Mouse (Mus musculus) stomach, embryonic 16.5 days (tissue): ENCODE results near the gene Gm15217. TPM values are rescaled to one million over a fixed set of nuclear protein-coding genes. Genes with fewer than 3 reads are reported as not detected.

Source experiments
- ATAC-seq: fragments of 200-750 bp; cut with Nextera tagmentation; 2 replicates; pipeline ENCODE4 v1.8.0; 2017; ENCODE audit warnings: moderate number of reproducible peaks, moderate TSS enrichment; ENCODE audit not compliant: insufficient read depth, low FRiP score
- H3K27ac ChIP-seq: fragments of 300-500 bp; sonication (generic); 2 replicates; pipeline ENCODE4 v1.5.1; 2014; ENCODE audit warnings: low read length
- H3K27me3 ChIP-seq: fragments of 300-500 bp; sonication (generic); 2 replicates; pipeline ENCODE4 v1.6.1; 2014; ENCODE audit warnings: low read length, control low read depth, mixed read lengths; ENCODE audit not compliant: control insufficient read depth, insufficient read depth
- H3K36me3 ChIP-seq: fragments of 300-500 bp; sonication (generic); 2 replicates; pipeline ENCODE4 v1.6.1; 2014; ENCODE audit warnings: low read length; ENCODE audit not compliant: control insufficient read depth, insufficient read depth
- H3K4me1 ChIP-seq: fragments of 300-500 bp; sonication (generic); 2 replicates; pipeline ENCODE4 v1.6.1; 2014; ENCODE audit warnings: low read length, control low read depth, mixed read lengths; ENCODE audit not compliant: control insufficient read depth, insufficient read depth
- H3K4me2 ChIP-seq: fragments of 300-500 bp; sonication (generic); 2 replicates; pipeline ENCODE4 v1.6.1; 2014; ENCODE audit warnings: low read depth, low read length, mixed read lengths
- H3K4me3 ChIP-seq: fragments of 300-500 bp; sonication (generic); replicated peaks from 2 replicates; pipeline ENCODE4 v1.5.1; 2014; ENCODE audit warnings: mild to moderate bottlenecking, low read length
- H3K9ac ChIP-seq: fragments of 300-500 bp; sonication (generic); 2 replicates; pipeline ENCODE4 v1.6.1; 2014; ENCODE audit warnings: low read length
- H3K9me3 ChIP-seq: fragments of 300-500 bp; sonication (generic); replicated peaks from 2 replicates; pipeline ENCODE4 v1.6.1; 2016; ENCODE audit warnings: low read length, control low read depth; ENCODE audit not compliant: control insufficient read depth
- WGBS: fragments of 180-500 bp; shearing (Covaris S2); extraction: QIAGEN DNeasy Blood & Tissue Kit; methylation state at CpG from one replicate; pipeline ENCODE4 v1.1.7; 2014; 5-methylcytosine and 5-hydroxymethylcytosine counted together
- polyA plus RNA-seq: library from polyadenylated mRNA; unstranded; fragments of >200 nt; fragmentation: Nextera tagmentation; extraction: Ambion mirVana; gene quantifications from 2 replicates; pipeline ENCODE4 v1.2.1, GENCODE M21; 2015

Gm15217 gene
- polyA plus RNA-seq, 1 experiment from 2014 or later = 0.19 TPM

DNA sequence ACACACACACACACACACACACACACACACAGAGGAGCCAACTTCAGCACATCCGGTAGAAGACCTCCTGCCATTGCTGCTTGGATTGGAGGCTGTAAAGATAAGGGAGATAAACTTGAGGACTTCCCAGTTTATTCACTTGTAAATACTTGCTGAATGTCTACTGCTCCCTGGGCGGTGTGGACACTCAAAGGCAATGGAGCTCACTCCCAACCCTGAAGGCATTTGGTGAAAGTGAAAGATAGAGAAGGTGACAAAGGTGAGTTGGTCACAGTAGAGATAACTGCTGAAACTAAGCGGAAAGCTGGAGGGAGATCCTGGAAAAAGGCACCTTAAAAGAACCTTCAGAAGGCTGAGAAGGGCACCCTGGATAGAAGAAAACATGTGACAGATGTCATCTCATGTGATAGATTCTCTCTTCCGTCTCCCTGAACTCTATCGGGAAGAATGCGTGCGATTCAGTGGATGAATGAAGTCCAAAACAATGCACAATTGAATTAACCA, 33.3 kb downstream of the Gm15217 start:
- Histone ChIP-seq H3K9me3 (0 out of 2 replicates have a peak, but pooled peaks cover 7% of the 10 kb centered on the region), H3K9ac (no peak overlapping the region), H3K27ac (no peak overlapping the region), H3K27me3 (no peaks in the 10 kb centered on the region), H3K4me3 (no peak overlapping the region), H3K36me3 (no peaks in the 10 kb centered on the region), H3K4me1 (no peaks in the 10 kb centered on the region), H3K4me2 (no peak overlapping the region)
- ATAC-seq = no peak
- 77% methylated on average over 7 of the region's 7 CpGs for WGBS

DNA sequence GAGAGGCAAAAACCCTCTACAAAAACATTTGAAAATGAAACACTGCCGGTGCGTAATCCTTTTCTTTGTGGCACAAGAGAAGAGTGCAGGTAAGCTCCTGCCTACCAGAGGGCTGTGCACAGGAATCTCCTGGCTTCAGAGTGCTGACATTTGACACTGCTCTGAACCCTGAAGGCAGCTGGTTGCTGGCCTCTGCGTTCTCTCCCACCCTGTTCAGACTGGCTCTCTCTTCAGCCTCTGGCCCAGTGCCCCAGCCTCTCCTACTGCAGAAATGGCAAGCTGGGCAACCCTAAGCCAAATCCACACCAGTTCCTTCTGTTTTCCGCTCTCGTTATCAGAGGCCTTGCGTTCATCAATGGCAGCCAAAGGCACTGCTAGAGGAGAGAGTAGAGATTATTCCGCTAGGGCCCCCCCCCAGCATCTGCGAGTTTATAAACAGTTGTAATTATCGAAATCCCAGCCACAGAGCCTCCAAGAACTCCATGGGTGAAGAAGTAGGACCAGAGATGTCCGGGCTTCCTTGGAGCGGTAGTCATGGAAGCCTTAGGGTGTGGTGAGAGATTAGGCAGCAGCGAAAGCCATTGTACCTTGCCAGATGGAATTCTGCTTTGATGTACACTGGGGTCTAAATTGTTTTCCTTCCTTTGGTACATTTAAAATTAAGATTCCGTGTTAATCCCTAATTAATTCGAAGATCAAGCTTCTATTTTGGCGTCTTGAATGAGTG, 39.3 kb downstream of the Gm15217 start:
- Histone ChIP-seq H3K4me2 (no peak overlapping the region), H3K27me3 (no peaks in the 10 kb centered on the region), H3K4me3 (no peak overlapping the region), H3K36me3 (no peaks in the 10 kb centered on the region), H3K9ac (no peak overlapping the region), H3K4me1 (no peaks in the 10 kb centered on the region), H3K9me3 (0 out of 2 replicates have a peak, but pooled peaks cover 7% of the 10 kb centered on the region), H3K27ac (no peak overlapping the region)
- no peak for ATAC-seq
- 79% methylated on average over 15 of the region's 15 CpGs for WGBS

DNA sequence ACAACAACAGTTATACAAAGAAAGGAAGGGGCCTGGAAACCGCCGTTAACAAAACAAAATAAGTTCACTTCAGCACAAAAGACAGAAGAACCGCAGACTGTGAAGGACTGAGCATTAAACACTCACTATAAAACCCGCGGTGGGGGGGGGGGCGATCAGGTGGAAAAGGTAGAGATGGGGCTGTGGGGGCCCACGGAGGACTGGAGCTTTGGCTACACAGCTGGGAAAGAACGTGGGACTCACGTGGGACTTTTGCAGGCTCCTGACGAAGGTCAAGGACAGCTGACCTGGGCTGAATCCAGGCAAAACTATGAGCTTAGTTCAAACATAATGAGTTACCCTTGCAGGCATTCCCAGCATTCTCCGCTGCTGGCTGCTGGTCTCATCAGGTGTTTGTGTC, 40.1 kb downstream of the Gm15217 start:
- H3K4me1 ChIP-seq = no peaks in the 10 kb centered on the region
- no peaks in the 10 kb centered on the region for H3K27me3 ChIP-seq
- H3K27ac ChIP-seq = no peak overlapping the region
- H3K4me3 ChIP-seq = no peak overlapping the region
- no peak overlapping the region for H3K9ac ChIP-seq
- WGBS = 61% methylated on average over 11 of the region's 11 CpGs
- no peaks in the 10 kb centered on the region for H3K36me3 ChIP-seq
- H3K4me2 ChIP-seq = no peak overlapping the region
- no peak for ATAC-seq
- H3K9me3 ChIP-seq = 0 out of 2 replicates have a peak, but pooled peaks cover 7% of the 10 kb centered on the region

DNA sequence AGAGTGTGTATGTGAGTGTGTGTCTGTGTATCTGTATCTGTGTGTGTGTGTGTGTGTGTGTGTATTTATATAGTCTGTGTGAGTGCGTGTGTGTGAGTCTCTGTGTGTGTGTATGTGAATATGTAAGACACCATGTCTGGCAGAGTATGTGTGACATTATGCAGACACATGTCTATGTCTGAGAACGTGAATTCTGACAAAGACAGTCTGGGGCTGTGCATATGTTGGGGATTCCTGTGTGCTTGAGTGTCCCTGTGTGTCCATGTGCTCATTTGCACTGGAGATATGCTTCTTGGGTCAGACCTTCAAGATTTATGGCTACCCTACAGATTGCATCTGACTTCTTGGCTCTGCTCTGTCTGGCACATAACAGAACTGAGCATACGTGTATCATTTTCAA, 42.6 kb downstream of the Gm15217 start:
- H3K27ac ChIP-seq = no peak overlapping the region
- H3K9ac ChIP-seq = no peak overlapping the region
- 0 out of 2 replicates have a peak, but pooled peaks cover 4% of the 10 kb centered on the region for H3K9me3 ChIP-seq
- no peaks in the 10 kb centered on the region for H3K27me3 ChIP-seq
- H3K4me2 ChIP-seq = no peak overlapping the region
- 67% methylated on average over 3 of the region's 3 CpGs for WGBS
- no peaks in the 10 kb centered on the region for H3K36me3 ChIP-seq
- ATAC-seq = no peak
- H3K4me1 ChIP-seq = no peaks in the 10 kb centered on the region
- no peak overlapping the region for H3K4me3 ChIP-seq

DNA sequence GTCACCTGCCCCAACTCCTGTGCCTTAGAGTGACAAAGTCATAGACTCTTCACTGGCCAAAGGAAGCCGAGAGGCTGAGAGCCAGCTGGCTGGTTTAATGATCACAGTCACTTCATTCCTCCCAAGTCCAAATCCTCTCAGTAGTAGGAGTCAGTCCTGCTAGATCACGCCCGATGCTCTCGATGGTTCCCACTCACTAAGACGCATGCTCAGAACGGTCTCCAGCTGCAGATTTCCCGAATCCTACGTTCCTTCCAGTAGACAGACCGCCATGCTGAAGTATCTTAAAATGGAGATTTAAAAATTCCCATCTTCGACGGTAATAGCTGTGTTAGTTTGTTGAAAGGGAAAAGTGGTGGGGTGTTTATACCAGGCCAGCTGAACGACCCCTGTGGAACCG, 48.0 kb downstream of the Gm15217 start:
- WGBS = 87% methylated on average over 13 of the region's 13 CpGs
- H3K27ac ChIP-seq = no peak overlapping the region
- H3K27me3 ChIP-seq = no peaks in the 10 kb centered on the region

DNA sequence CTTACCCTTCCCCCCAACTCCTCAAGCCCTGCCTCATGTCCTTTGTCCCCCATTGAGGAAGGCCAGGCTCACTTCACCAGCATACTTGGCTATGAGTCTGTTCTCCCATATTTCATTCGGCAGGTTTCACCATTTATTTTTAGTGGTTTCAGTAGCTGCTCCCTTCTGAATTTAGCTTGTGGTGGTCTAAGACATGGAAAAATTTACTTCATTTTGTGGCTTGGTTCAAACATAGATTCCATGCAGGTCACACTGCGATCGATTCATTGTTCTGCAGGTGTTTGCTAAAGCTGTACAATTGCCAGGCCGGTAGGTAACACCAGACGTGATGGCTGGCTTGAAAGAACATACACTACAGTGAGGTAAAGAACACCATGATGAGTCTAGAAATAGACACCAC, 51.0 kb downstream of the Gm15217 start:
- Histone ChIP-seq H3K9ac (no peak overlapping the region), H3K4me2 (no peak overlapping the region), H3K4me3 (no peak overlapping the region), H3K27me3 (no peaks in the 10 kb centered on the region), H3K27ac (no peak overlapping the region), H3K36me3 (no peaks in the 10 kb centered on the region), H3K9me3 (0 out of 2 replicates have a peak, but pooled peaks cover 4% of the 10 kb centered on the region), H3K4me1 (no peaks in the 10 kb centered on the region)
- 83% methylated on average over 5 of the region's 5 CpGs for WGBS
- ATAC-seq = no peak

More for the DNA sequence above, 48.0 kb downstream of the Gm15217 start:
- H3K4me1 ChIP-seq = no peaks in the 10 kb centered on the region
- H3K4me3 ChIP-seq = no peak overlapping the region
- 0 out of 2 replicates have a peak, but pooled peaks cover 4% of the 10 kb centered on the region for H3K9me3 ChIP-seq
- H3K9ac ChIP-seq = no peak overlapping the region
- no peaks in the 10 kb centered on the region for H3K36me3 ChIP-seq
- no peak for ATAC-seq
- no peak overlapping the region for H3K4me2 ChIP-seq

Other genes with a start within 250 kb of the Gm15217 start
- 50.0 and 59.9 TPM in 2 replicates for gene Bmp4, start 11.3 kb downstream of the Gm15217 start, polyA plus RNA-seq